In genomic region chr13:60178416-60178815, GRCm38 (mm10) we compare ENCODE assay signal across 9 mouse cellular contexts. TPM values are rescaled to one million over a fixed set of nuclear protein-coding genes. Genes with fewer than 3 reads are reported as not detected.
DNase-seq lines count a peak whose midpoint lies in the region; ATAC-seq and TF ChIP-seq lines count a peak whose summit lies in the region.
"Had no signal": no experiment of that assay in that cellular context is flagged by ENCODE, and none has a peak within 500 bp of the region (broad histone marks: within the 10 kb centered on the region; RNA-seq: fewer than 3 reads in every experiment).

No protein-coding gene starts in this region.

- H3K4me1 ChIP-seq in E14TG2a.4 (replicated peaks; ENCODE audit: low read depth, low read length) = peaks cover 17% of the 10 kb centered on the region
- H3K4me1 ChIP-seq in forebrain, embryonic 13.5 days = peaks cover 33% of the 10 kb centered on the region
- H3K4me1 ChIP-seq in heart, embryonic 16.5 days (ENCODE audit: control insufficient read depth, insufficient read depth, low read length) = peaks cover 7% of the 10 kb centered on the region
- H3K4me1 ChIP-seq in liver, embryonic 12.5 days = peaks cover 14% of the 10 kb centered on the region; the same call in 1 of the 2 replicates
- peaks cover 7% of the 10 kb centered on the region for H3K4me1 ChIP-seq in neural tube, embryonic 11.5 days (ENCODE audit: control insufficient read depth, insufficient read depth, low read length)
- H3K4me1 ChIP-seq in testis, adult 2 months (ENCODE audit: control insufficient read depth, insufficient read depth, low read length) = peaks cover 13% of the 10 kb centered on the region

- WGBS in forebrain, embryonic 13.5 days = under 1% methylated on average over 15 of the region's 15 CpGs
- WGBS in heart, embryonic 16.5 days = under 1% methylated on average over 15 of the region's 15 CpGs
- WGBS in liver, embryonic 12.5 days (ENCODE audit: insufficient replicate concordance) = 2% methylated on average over 15 of the region's 15 CpGs
- 1% methylated on average over 15 of the region's 15 CpGs for WGBS in neural tube, embryonic 11.5 days

- H3K4me3 ChIP-seq in E14TG2a.4 (replicated peaks; ENCODE audit: low read length) = no peak overlapping the region
- peak overlapping the region; percentile 87 for H3K4me3 ChIP-seq in forebrain, embryonic 13.5 days
- peak overlapping the region; percentile 63 for H3K4me3 ChIP-seq in heart, embryonic 16.5 days (ENCODE audit: low read length)
- H3K4me3 ChIP-seq in liver, embryonic 12.5 days = peak overlapping the region; percentile 59
- peak overlapping the region; percentile 97 for H3K4me3 ChIP-seq in neural tube, embryonic 11.5 days (ENCODE audit: low read depth, low read length)
- H3K4me3 ChIP-seq in testis, adult 2 months (ENCODE audit: control insufficient read depth, low read depth, low read length) = peak overlapping the region; percentile 76

- H3K27ac ChIP-seq in forebrain, embryonic 13.5 days = peak overlapping the region; percentile 99
- peak overlapping the region; percentile 98 for H3K27ac ChIP-seq in heart, embryonic 16.5 days (ENCODE audit: low read length)
- H3K27ac ChIP-seq in liver, embryonic 12.5 days = no peak overlapping the region
- peak overlapping the region; percentile 70 for H3K27ac ChIP-seq in neural tube, embryonic 11.5 days (ENCODE audit: low read depth, low read length)
- H3K27ac ChIP-seq in testis, adult 2 months (ENCODE audit: control insufficient read depth, insufficient read depth, low read depth, low read length) = peak overlapping the region; percentile 57; the same call in 1 of the 2 replicates

- no peak for ATAC-seq in forebrain, embryonic 13.5 days
- ATAC-seq in heart, embryonic 16.5 days (replicated peaks; ENCODE audit: extremely low read depth, insufficient read depth, low FRiP score) = no peak; the same call in 1 of the 2 replicates
- no peak for ATAC-seq in liver, embryonic 12.5 days
- ATAC-seq in neural tube, embryonic 11.5 days (ENCODE audit: insufficient read depth, low FRiP score, low TSS enrichment) = no peak
- ATAC-seq: Patski had no signal

- TF ChIP-seq CTCF in E14TG2a.4 (conservative IDR thresholded peaks at IDR 0.05; ENCODE audit: low read length) = peak; percentile 97
- TF ChIP-seq CTCF in testis, adult 2 months (IDR thresholded peaks at IDR 0.05; ENCODE audit: control insufficient read depth, insufficient read depth, insufficient replicate concordance, low read depth, low read length) = peak; percentile 92; the same call in 1 of the 2 replicates

- peak overlapping the region; percentile 54 for H3K9ac ChIP-seq in forebrain, embryonic 13.5 days
- peak overlapping the region; percentile 53 for H3K9ac ChIP-seq in heart, embryonic 16.5 days (ENCODE audit: low read length)
- H3K9ac ChIP-seq in liver, embryonic 12.5 days = no peak overlapping the region; the same call in 1 of the 2 replicates
- peak overlapping the region; percentile 62 for H3K9ac ChIP-seq in neural tube, embryonic 11.5 days (ENCODE audit: low read length)

- peak overlapping the region; percentile 89 for H3K4me2 ChIP-seq in forebrain, embryonic 13.5 days
- peak overlapping the region; percentile 80 for H3K4me2 ChIP-seq in heart, embryonic 16.5 days (ENCODE audit: low read depth, low read length)
- peak overlapping the region; percentile 74 for H3K4me2 ChIP-seq in liver, embryonic 12.5 days
- peak overlapping the region; percentile 64 for H3K4me2 ChIP-seq in neural tube, embryonic 11.5 days (ENCODE audit: low read depth)

- peaks cover 4% of the 10 kb centered on the region; the same call in 1 of the 2 replicates for H3K9me3 ChIP-seq in E14TG2a.4 (ENCODE audit: low read length)
- H3K9me3 ChIP-seq in forebrain, embryonic 13.5 days (replicated peaks) = 0 out of 2 replicates have a peak, but pooled peaks cover 3% of the 10 kb centered on the region
- H3K9me3 ChIP-seq in heart, embryonic 16.5 days (replicated peaks; ENCODE audit: control insufficient read depth, low read length) = peaks cover 3% of the 10 kb centered on the region; the same call in 1 of the 2 replicates
- no peaks in the 10 kb centered on the region for H3K9me3 ChIP-seq in liver, embryonic 12.5 days (replicated peaks)
- no peaks in the 10 kb centered on the region for H3K9me3 ChIP-seq in neural tube, embryonic 11.5 days (ENCODE audit: control insufficient read depth, low read length)

- no peaks in the 10 kb centered on the region for H3K36me3 ChIP-seq in E14TG2a.4 (ENCODE audit: insufficient read depth, low read length)
- H3K36me3 ChIP-seq in forebrain, embryonic 13.5 days (ENCODE audit: poor library complexity, severe bottlenecking) = 0 out of 2 replicates have a peak, but pooled peaks cover 8% of the 10 kb centered on the region
- H3K36me3 ChIP-seq in heart, embryonic 16.5 days (ENCODE audit: control insufficient read depth, insufficient read depth) = no peaks in the 10 kb centered on the region
- no peaks in the 10 kb centered on the region for H3K36me3 ChIP-seq in liver, embryonic 12.5 days
- no peaks in the 10 kb centered on the region for H3K36me3 ChIP-seq in neural tube, embryonic 11.5 days (ENCODE audit: control insufficient read depth, insufficient read depth, low read length)
- H3K36me3 ChIP-seq in testis, adult 2 months (ENCODE audit: control insufficient read depth, insufficient read depth, low read length) = no peaks in the 10 kb centered on the region

- no peak for TF ChIP-seq POLR2A in testis, adult 2 months (IDR thresholded peaks at IDR 0.05; ENCODE audit: control insufficient read depth, low read depth, low read length)

- peaks cover 25% of the 10 kb centered on the region for H3K27me3 ChIP-seq in E14TG2a.4 (ENCODE audit: insufficient read depth, low read length)
- H3K27me3 ChIP-seq in forebrain, embryonic 13.5 days = no peaks in the 10 kb centered on the region
- no peaks in the 10 kb centered on the region for H3K27me3 ChIP-seq in heart, embryonic 16.5 days (ENCODE audit: control insufficient read depth, insufficient read depth, low read length)
- H3K27me3 ChIP-seq in liver, embryonic 12.5 days (replicated peaks) = peaks cover 59% of the 10 kb centered on the region
- no peaks in the 10 kb centered on the region for H3K27me3 ChIP-seq in neural tube, embryonic 11.5 days (ENCODE audit: control insufficient read depth, insufficient read depth, low read length)
- no peaks in the 10 kb centered on the region for H3K27me3 ChIP-seq in testis, adult 2 months (ENCODE audit: control insufficient read depth, insufficient read depth, low read length)
- H3K27me3 ChIP-seq: Patski had no signal

- DNase-seq in c-Kit-positive CD71-positive TER-119-positive erythroid progenitor cells, embryonic 14.5 days (ENCODE audit: low spot score) = peak; percentile 37
- peak; percentile 94 to 98 for DNase-seq in kidney, postnatal 25 days
- DNase-seq in neural tube, embryonic 11.5 days (ENCODE audit: low spot score) = peak; percentile 94

RNA-seq across cellular contexts. Expression of gene Gas1, which starts 1.3 kb away (rescaled TPM):
- 47.8 and 51.6 TPM in 2 replicates for polyA plus RNA-seq in forebrain, embryonic 13.5 days (2015; fragmentation: Nextera tagmentation; extraction: Ambion mirVana)
- polyA plus RNA-seq in heart, embryonic 16.5 days (2015; fragmentation: Nextera tagmentation; extraction: Ambion mirVana) = 23.1 and 26.2 TPM in 2 replicates
- 11.9 and 16.3 TPM in 2 replicates for polyA plus RNA-seq in liver, embryonic 12.5 days (2016; fragmentation: Nextera tagmentation; extraction: Ambion mirVana)
- 168 and 192 TPM in 2 replicates for polyA plus RNA-seq in neural tube, embryonic 11.5 days (2014; fragmentation: Nextera tagmentation; extraction: Ambion mirVana)
- 2.5 and 6.9 TPM in 2 replicates for polyA plus RNA-seq in testis, adult 2 months (2012; rRNA removed)

Comparison
In these comparisons a context has a peak if more than half of its experiments do, and no peak if none do; other contexts are left out.
1. DNase-seq: peak in every context shown above with its lines; median percentile 96 in kidney, postnatal 25 days; 94 in neural tube, embryonic 11.5 days; 37 in c-Kit-positive CD71-positive TER-119-positive erythroid progenitor cells, embryonic 14.5 days.